Mouse (Mus musculus): ENCODE measurements around the gene Olfr1123. TPM values are rescaled to one million over a fixed set of nuclear protein-coding genes. Genes with fewer than 3 reads are reported as not detected.

Olfr1123 gene
- not detected for polyA plus RNA-seq (2014; fragmentation: Illumina TruSeq; extraction: RNeasy Lipid Tissue Mini Kit (QIAGEN cat#74804); ENCODE audit: low read depth, low replicate concordance)

GRCm38 (mm10) chr2:87416335-87416734 is at the start of gene Olfr1123:
Olfr1123 (plus strand) TSS chr2:87416635.

GRCm38 (mm10) chr2:87369595-87369994 is 46.8 kb upstream of the Olfr1123 start, which contains the start of gene Olfr1121:
Olfr1121 (plus strand) TSS chr2:87369895.

GRCm38 (mm10) chr2:87385549-87385948 is 30.9 kb upstream of the Olfr1123 start, which contains the start of gene Olfr1122:
Olfr1122 (plus strand) TSS chr2:87385849.

GRCm38 (mm10) chr2:87429975-87430374 is 13.5 kb downstream of the Olfr1123 start, which contains the start of gene Olfr1124:
Olfr1124 (plus strand) TSS chr2:87430275.

GRCm38 (mm10) chr2:87453662-87454061 is 37.2 kb downstream of the Olfr1123 start, which contains the start of gene Olfr1126:
Olfr1126 (plus strand) TSS chr2:87453962.

Other genes starting within 250 kb of the Olfr1123 start
- not detected for gene Olfr1112, start 228.8 kb upstream of the Olfr1123 start, polyA plus RNA-seq (2014; fragmentation: Illumina TruSeq; extraction: RNeasy Lipid Tissue Mini Kit (QIAGEN cat#74804); ENCODE audit: low read depth, low replicate concordance)
- not detected for gene Olfr1113, start 207.7 kb upstream of the Olfr1123 start, polyA plus RNA-seq (2014; fragmentation: Illumina TruSeq; extraction: RNeasy Lipid Tissue Mini Kit (QIAGEN cat#74804); ENCODE audit: low read depth, low replicate concordance)
- gene Olfr1115, start 168.6 kb upstream of the Olfr1123 start, polyA plus RNA-seq (2014; fragmentation: Illumina TruSeq; extraction: RNeasy Lipid Tissue Mini Kit (QIAGEN cat#74804); ENCODE audit: low read depth, low replicate concordance): not detected
- gene Olfr1116, start 149.1 kb upstream of the Olfr1123 start, polyA plus RNA-seq (2014; fragmentation: Illumina TruSeq; extraction: RNeasy Lipid Tissue Mini Kit (QIAGEN cat#74804); ENCODE audit: low read depth, low replicate concordance): not detected
- not detected for gene Olfr1118, start 109.1 kb upstream of the Olfr1123 start, polyA plus RNA-seq (2014; fragmentation: Illumina TruSeq; extraction: RNeasy Lipid Tissue Mini Kit (QIAGEN cat#74804); ENCODE audit: low read depth, low replicate concordance)
- gene Olfr1120, start 61.8 kb upstream of the Olfr1123 start, polyA plus RNA-seq (2014; fragmentation: Illumina TruSeq; extraction: RNeasy Lipid Tissue Mini Kit (QIAGEN cat#74804); ENCODE audit: low read depth, low replicate concordance): not detected
- gene Olfr1121, start 46.7 kb upstream of the Olfr1123 start, polyA plus RNA-seq (2014; fragmentation: Illumina TruSeq; extraction: RNeasy Lipid Tissue Mini Kit (QIAGEN cat#74804); ENCODE audit: low read depth, low replicate concordance): not detected
- not detected for gene Olfr1122, start 30.8 kb upstream of the Olfr1123 start, polyA plus RNA-seq (2014; fragmentation: Illumina TruSeq; extraction: RNeasy Lipid Tissue Mini Kit (QIAGEN cat#74804); ENCODE audit: low read depth, low replicate concordance)
- gene Olfr1124, start 13.6 kb downstream of the Olfr1123 start, polyA plus RNA-seq (2014; fragmentation: Illumina TruSeq; extraction: RNeasy Lipid Tissue Mini Kit (QIAGEN cat#74804); ENCODE audit: low read depth, low replicate concordance): not detected
- not detected for gene Olfr1126, start 37.3 kb downstream of the Olfr1123 start, polyA plus RNA-seq (2014; fragmentation: Illumina TruSeq; extraction: RNeasy Lipid Tissue Mini Kit (QIAGEN cat#74804); ENCODE audit: low read depth, low replicate concordance)
- not detected for gene Pramel7, start 80.5 kb downstream of the Olfr1123 start, polyA plus RNA-seq (2014; fragmentation: Illumina TruSeq; extraction: RNeasy Lipid Tissue Mini Kit (QIAGEN cat#74804); ENCODE audit: low read depth, low replicate concordance)
- gene Pramel6, start 89.9 kb downstream of the Olfr1123 start, polyA plus RNA-seq (2014; fragmentation: Illumina TruSeq; extraction: RNeasy Lipid Tissue Mini Kit (QIAGEN cat#74804); ENCODE audit: low read depth, low replicate concordance): not detected
- gene Olfr153, start 115.2 kb downstream of the Olfr1123 start, polyA plus RNA-seq (2014; fragmentation: Illumina TruSeq; extraction: RNeasy Lipid Tissue Mini Kit (QIAGEN cat#74804); ENCODE audit: low read depth, low replicate concordance): not detected
- not detected for gene Olfr1128, start 128.9 kb downstream of the Olfr1123 start, polyA plus RNA-seq (2014; fragmentation: Illumina TruSeq; extraction: RNeasy Lipid Tissue Mini Kit (QIAGEN cat#74804); ENCODE audit: low read depth, low replicate concordance)
- not detected for gene Olfr1129, start 157.3 kb downstream of the Olfr1123 start, polyA plus RNA-seq (2014; fragmentation: Illumina TruSeq; extraction: RNeasy Lipid Tissue Mini Kit (QIAGEN cat#74804); ENCODE audit: low read depth, low replicate concordance)
- not detected for gene Olfr1130, start 189.6 kb downstream of the Olfr1123 start, polyA plus RNA-seq (2014; fragmentation: Illumina TruSeq; extraction: RNeasy Lipid Tissue Mini Kit (QIAGEN cat#74804); ENCODE audit: low read depth, low replicate concordance)
- gene Olfr1131, start 210.5 kb downstream of the Olfr1123 start, polyA plus RNA-seq (2014; fragmentation: Illumina TruSeq; extraction: RNeasy Lipid Tissue Mini Kit (QIAGEN cat#74804); ENCODE audit: low read depth, low replicate concordance): not detected
- not detected for gene Olfr1132, start 220.9 kb downstream of the Olfr1123 start, polyA plus RNA-seq (2014; fragmentation: Illumina TruSeq; extraction: RNeasy Lipid Tissue Mini Kit (QIAGEN cat#74804); ENCODE audit: low read depth, low replicate concordance)
- not detected for gene Olfr1133, start 230.7 kb downstream of the Olfr1123 start, polyA plus RNA-seq (2014; fragmentation: Illumina TruSeq; extraction: RNeasy Lipid Tissue Mini Kit (QIAGEN cat#74804); ENCODE audit: low read depth, low replicate concordance)
- not detected for gene Olfr1134, start 241.8 kb downstream of the Olfr1123 start, polyA plus RNA-seq (2014; fragmentation: Illumina TruSeq; extraction: RNeasy Lipid Tissue Mini Kit (QIAGEN cat#74804); ENCODE audit: low read depth, low replicate concordance)